Mouse (Mus musculus) myocyte (in vitro differentiated cells): ENCODE results near the gene Fam214b. TPM values are rescaled to one million over a fixed set of nuclear protein-coding genes. Genes with fewer than 3 reads are reported as not detected.

Source experiments
- H3K27me3 ChIP-seq: one replicate; pipeline ENCODE4 v1.6.1; 2011; ENCODE audit not compliant: control insufficient read depth, insufficient read depth, insufficient read length
- H3K36me3 ChIP-seq: one replicate; pipeline ENCODE4 v1.6.1; 2011; ENCODE audit not compliant: control insufficient read depth, insufficient read depth
- H3K4me2 ChIP-seq: one replicate; pipeline ENCODE4 v1.6.1; 2011; ENCODE audit warnings: low read depth, control low read depth
- H3K4me3 ChIP-seq: one replicate; pipeline ENCODE4 v1.5.1; 2011; ENCODE audit warnings: mild to moderate bottlenecking, control low read depth, moderate library complexity
- H3K79me2 ChIP-seq: one replicate; pipeline ENCODE4 v1.6.1; 2011; ENCODE audit not compliant: control insufficient read depth, insufficient read depth
- H3ac ChIP-seq: one replicate; pipeline ENCODE4 v1.6.1; 2011; ENCODE audit not compliant: control insufficient read depth, insufficient read length
- CEBPB ChIP-seq: IDR thresholded peaks from 2 replicates; pipeline ENCODE4 v1.6.1; 2011; ENCODE audit warnings: mild to moderate bottlenecking, moderate library complexity; ENCODE audit not compliant: poor library complexity, insufficient read depth, severe bottlenecking
- E2F4 ChIP-seq: IDR thresholded peaks from one replicate; pipeline ENCODE4 v1.6.1; 2011; ENCODE audit warnings: mild to moderate bottlenecking, control low read depth, moderate library complexity; ENCODE audit not compliant: insufficient read depth
- MAX ChIP-seq: IDR thresholded peaks from one replicate; pipeline ENCODE4 v1.6.1; 2011; ENCODE audit warnings: low read depth, mild to moderate bottlenecking, control low read depth
- MYOD1 ChIP-seq, 3 experiments: IDR thresholded peaks; one replicate each; pipeline ENCODE4 v1.6.1; 2011; ENCODE audit warnings: control low read depth in 2 of 3, low read depth in 2 of 3, mild to moderate bottlenecking in 2 of 3, moderate library complexity in 1 of 3; ENCODE audit not compliant: insufficient read length in 2 of 3, control insufficient read depth in 1 of 3
- MYOG ChIP-seq, 3 experiments: IDR thresholded peaks; one replicate each; pipeline ENCODE4 v1.6.1; 2011; ENCODE audit warnings: control low read depth in 2 of 3, low read depth in 2 of 3, mild to moderate bottlenecking in 2 of 3; ENCODE audit not compliant: insufficient read length in 2 of 3, control insufficient read depth in 1 of 3, insufficient read depth in 1 of 3
- POLR2A ChIP-seq: IDR thresholded peaks from one replicate; pipeline ENCODE4 v1.6.1; 2011; ENCODE audit warnings: low read depth, mild to moderate bottlenecking, control low read depth, moderate library complexity; ENCODE audit not compliant: insufficient read length
- POLR2AphosphoS2 ChIP-seq: IDR thresholded peaks from one replicate; pipeline ENCODE4 v1.6.1; 2011; ENCODE audit warnings: low read depth, control low read depth; ENCODE audit not compliant: insufficient read length
- REST ChIP-seq: IDR thresholded peaks from one replicate; pipeline ENCODE4 v1.6.1; 2011; ENCODE audit warnings: mild to moderate bottlenecking, control low read depth, moderate library complexity; ENCODE audit not compliant: insufficient read depth, insufficient read length
- SRF ChIP-seq: IDR thresholded peaks from one replicate; pipeline ENCODE4 v1.6.1; 2011; ENCODE audit warnings: low read depth; ENCODE audit not compliant: control insufficient read depth, insufficient read length
- TCF12 ChIP-seq: IDR thresholded peaks from one replicate; pipeline ENCODE4 v1.6.1; 2011; ENCODE audit warnings: mild to moderate bottlenecking, control low read depth; ENCODE audit not compliant: poor library complexity, insufficient read depth, severe bottlenecking
- TCF3 ChIP-seq: IDR thresholded peaks from one replicate; pipeline ENCODE4 v1.6.1; 2011; ENCODE audit warnings: low read depth, control low read depth; ENCODE audit not compliant: insufficient read length
- USF1 ChIP-seq: IDR thresholded peaks from one replicate; pipeline ENCODE4 v1.6.1; 2011; ENCODE audit warnings: low read depth, mild to moderate bottlenecking, control low read depth, moderate library complexity
- polyA plus RNA-seq: library from polyadenylated mRNA; unstranded; fragments of >200 nt; fragmentation: generic; extraction: Trizol; gene quantifications from one replicate; pipeline ENCODE4 v1.2.1, GENCODE M21; 2012; ENCODE audit warnings: missing spikeins

Fam214b gene
- polyA plus RNA-seq, result 35.3 TPM

DNA sequence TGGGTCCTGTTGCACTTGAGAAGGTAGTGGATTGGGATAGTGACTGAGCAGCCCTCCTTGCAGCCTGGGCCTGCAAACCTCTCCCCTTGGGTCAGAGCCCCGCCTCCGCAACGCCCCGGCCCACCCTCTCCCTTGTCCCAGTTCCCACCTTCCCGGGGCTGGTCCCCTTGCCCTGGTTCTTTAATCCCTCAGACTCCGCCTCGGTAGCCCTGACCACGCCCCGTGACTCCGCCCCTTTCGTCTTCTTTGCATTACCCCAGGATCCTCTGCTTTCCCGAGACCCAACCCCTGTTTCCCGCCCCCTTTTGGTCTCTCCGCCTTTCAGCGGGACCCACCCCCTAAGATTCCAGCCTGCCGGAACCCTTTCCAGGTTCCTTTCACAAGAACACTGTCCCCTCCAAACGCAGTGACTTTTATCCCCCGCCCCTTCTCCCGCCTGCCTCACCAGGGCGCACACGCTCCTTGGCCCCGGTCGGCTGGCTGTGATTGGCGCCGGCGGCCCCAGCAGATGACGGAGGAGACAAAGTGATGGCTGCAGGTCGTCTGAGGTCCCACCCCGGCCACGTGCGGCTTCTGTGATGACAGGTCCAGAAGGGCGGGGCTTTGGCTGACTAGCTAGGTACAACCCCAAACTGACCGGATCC, at the start of gene Fam214b:
Gene Fam214b, minus strand, starts transcription at position 562 of the 644 bp plus-strand sequence.
- H3K27me3 ChIP-seq, result no peaks in the 10 kb centered on the region
- H3K36me3 ChIP-seq, result no peaks in the 10 kb centered on the region
- H3K4me2 ChIP-seq, result peak within 1 kb of the TSS; percentile 79
- no peak for TF ChIP-seq MYOD1 (IDR thresholded peaks at IDR 0.05; ENCODE audit: control insufficient read depth in 1 of 3, insufficient read length in 2 of 3, low read depth in 2 of 3)
- peak; percentile 16 for TF ChIP-seq USF1
- peak within 1 kb of the TSS; percentile 28 for H3K4me3 ChIP-seq
- no peak within 1 kb of the TSS for H3ac ChIP-seq
- H3K79me2 ChIP-seq, result no peaks in the 10 kb centered on the region

DNA sequence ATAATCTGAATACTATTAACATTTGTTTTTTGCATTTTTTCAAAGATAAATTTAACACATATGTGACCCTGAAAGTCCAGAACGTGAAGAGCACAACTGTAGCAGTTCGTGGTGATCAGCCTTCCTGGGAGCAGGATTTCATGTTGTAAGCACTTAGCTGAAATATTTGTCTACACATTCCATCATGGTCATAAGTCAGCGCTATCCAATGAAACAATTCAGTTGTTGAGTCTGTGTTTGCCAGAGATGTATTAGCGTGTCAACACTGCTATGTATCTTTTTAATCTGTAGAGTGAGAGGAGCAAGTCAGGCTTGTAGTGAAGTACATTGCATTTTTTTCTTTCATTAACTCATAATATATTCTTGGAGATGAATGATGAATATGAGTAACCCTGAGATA, 45.2 kb upstream of the Fam214b start:
- TF ChIP-seq SRF (no peak), REST (no peak), MYOD1 (IDR thresholded peaks at IDR 0.05; ENCODE audit: control insufficient read depth in 1 of 3, insufficient read length in 2 of 3, low read depth in 2 of 3) (no peak), CEBPB (no peak), MYOG (IDR thresholded peaks at IDR 0.05; ENCODE audit: control insufficient read depth in 1 of 3, insufficient read depth in 1 of 3, insufficient read length in 2 of 3, low read depth in 2 of 3) (no peak), E2F4 (no peak), TCF12 (no peak), TCF3 (no peak), USF1 (no peak), MAX (no peak), POLR2A (no peak)
- Histone ChIP-seq H3K36me3 (no peaks in the 10 kb centered on the region), H3K4me3 (no peak overlapping the region), H3K4me2 (no peak overlapping the region), H3K27me3 (no peaks in the 10 kb centered on the region), H3ac (no peak overlapping the region), H3K79me2 (no peaks in the 10 kb centered on the region)

DNA sequence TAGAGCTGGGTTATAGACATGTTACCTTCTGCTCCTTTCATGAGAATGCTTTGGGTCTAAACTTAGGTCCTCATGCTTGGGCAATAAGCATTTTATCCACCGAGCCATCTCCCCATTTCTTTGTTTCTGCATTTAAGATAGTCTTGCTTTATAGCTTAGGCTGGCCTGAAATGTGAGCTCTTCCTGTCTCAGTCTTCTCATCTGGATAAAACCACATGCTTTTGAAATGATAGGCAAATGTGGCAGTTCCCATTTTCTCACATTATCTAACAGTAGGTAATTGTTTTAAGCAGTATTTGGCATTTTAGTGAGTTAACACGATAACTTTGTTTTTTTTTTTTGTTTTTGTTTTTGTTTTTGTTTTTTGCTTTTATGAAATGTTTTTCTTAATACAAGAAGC, 43.9 kb upstream of the Fam214b start:
- TF ChIP-seq TCF12 (no peak), POLR2A (no peak), E2F4 (no peak), TCF3 (no peak), USF1 (no peak), MYOD1 (IDR thresholded peaks at IDR 0.05; ENCODE audit: control insufficient read depth in 1 of 3, insufficient read length in 2 of 3, low read depth in 2 of 3) (no peak), CEBPB (no peak), MAX (no peak), REST (no peak), POLR2AphosphoS2 (no peak), SRF (no peak), MYOG (IDR thresholded peaks at IDR 0.05; ENCODE audit: control insufficient read depth in 1 of 3, insufficient read depth in 1 of 3, insufficient read length in 2 of 3, low read depth in 2 of 3) (no peak)
- H3K36me3 ChIP-seq, result no peaks in the 10 kb centered on the region
- no peak overlapping the region for H3ac ChIP-seq
- H3K27me3 ChIP-seq, result no peaks in the 10 kb centered on the region
- no peak overlapping the region for H3K4me3 ChIP-seq
- no peaks in the 10 kb centered on the region for H3K79me2 ChIP-seq
- H3K4me2 ChIP-seq, result no peak overlapping the region

DNA sequence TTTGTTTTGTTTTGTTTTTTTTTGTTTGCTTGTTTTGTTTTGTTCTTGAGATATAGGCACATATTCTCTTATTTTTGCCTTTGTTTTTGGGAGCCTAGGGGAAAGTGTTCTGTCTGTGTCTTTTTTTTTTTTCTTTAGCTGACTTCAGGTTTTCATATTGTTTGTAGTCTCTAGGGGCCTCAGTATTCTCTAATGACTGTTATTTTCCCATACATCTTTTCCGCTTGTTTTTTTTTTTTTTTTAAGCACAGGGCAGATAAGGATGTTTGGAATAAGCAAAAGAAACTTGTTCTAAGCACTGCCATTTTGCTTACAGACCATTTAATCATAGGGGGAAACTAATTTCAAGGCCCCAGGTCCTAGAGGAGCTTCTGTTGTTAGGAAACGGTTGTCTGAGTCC, 36.4 kb upstream of the Fam214b start:
- no peaks in the 10 kb centered on the region for H3K36me3 ChIP-seq
- no peaks in the 10 kb centered on the region for H3K27me3 ChIP-seq
- TF ChIP-seq MYOD1 (IDR thresholded peaks at IDR 0.05; ENCODE audit: control insufficient read depth in 1 of 3, insufficient read length in 2 of 3, low read depth in 2 of 3) (no peak), REST (no peak)
- no peak overlapping the region for H3K4me3 ChIP-seq
- H3ac ChIP-seq, result no peak overlapping the region
- H3K79me2 ChIP-seq, result no peaks in the 10 kb centered on the region
- H3K4me2 ChIP-seq, result no peak overlapping the region

DNA sequence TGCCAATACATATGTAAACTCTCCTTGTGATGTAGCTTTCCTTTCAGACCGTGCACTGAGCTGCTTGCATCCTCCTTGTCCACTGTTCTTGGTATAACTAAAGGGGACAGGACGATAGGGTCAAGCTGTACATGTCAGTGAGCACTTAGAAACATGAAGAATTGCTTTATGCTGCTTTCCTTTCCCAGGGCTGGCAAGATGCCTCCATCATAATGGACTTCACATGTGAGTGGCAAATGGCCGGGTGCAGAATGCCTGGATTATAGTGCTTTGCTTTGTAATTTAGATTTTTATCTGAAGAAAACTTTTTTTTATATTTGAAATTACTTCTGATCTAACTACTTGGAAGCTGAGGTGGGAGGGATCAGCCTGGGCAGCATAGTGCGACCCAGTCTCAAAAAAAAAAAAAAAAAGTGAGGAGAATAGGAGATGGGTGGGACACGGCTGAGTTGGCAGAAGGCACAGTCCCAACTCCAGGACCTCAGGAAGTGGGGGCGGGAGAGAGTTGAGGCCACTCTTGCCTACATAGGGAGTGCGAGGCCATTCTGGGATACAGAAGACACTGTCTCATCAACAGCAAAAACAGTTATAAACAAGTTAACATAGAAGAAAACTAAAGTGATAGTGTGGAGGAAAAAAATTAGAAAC, 32.2 kb upstream of the Fam214b start:
- Histone ChIP-seq H3K36me3 (no peaks in the 10 kb centered on the region), H3K4me2 (no peak overlapping the region), H3K79me2 (no peaks in the 10 kb centered on the region), H3ac (no peak overlapping the region), H3K27me3 (no peaks in the 10 kb centered on the region), H3K4me3 (no peak overlapping the region)
- TF ChIP-seq USF1, result no peak
- no peak for TF ChIP-seq POLR2A
- no peak for TF ChIP-seq SRF
- no peak for TF ChIP-seq MYOD1 (IDR thresholded peaks at IDR 0.05; ENCODE audit: control insufficient read depth in 1 of 3, insufficient read length in 2 of 3, low read depth in 2 of 3)
- TF ChIP-seq MAX, result no peak
- no peak for TF ChIP-seq CEBPB
- no peak for TF ChIP-seq TCF12
